Mouse (Mus musculus) adipocyte (in vitro differentiated cells): ENCODE measurements at regions not wholly inside any gene's neighbourhood (a gene's known extent, or its start where the extent isn't known, plus 50 kb on each side); places are given as distances from the start of the nearest gene placed in this dataset.
A peak's percentile ranks its signal among the peaks of the same experiment; 100 is the strongest.

Experiments
- DNase-seq: peaks from one replicate; pipeline ENCODE4 v3.0.0-alpha.2; 2016; ENCODE audit warnings: low spot score

DNA sequence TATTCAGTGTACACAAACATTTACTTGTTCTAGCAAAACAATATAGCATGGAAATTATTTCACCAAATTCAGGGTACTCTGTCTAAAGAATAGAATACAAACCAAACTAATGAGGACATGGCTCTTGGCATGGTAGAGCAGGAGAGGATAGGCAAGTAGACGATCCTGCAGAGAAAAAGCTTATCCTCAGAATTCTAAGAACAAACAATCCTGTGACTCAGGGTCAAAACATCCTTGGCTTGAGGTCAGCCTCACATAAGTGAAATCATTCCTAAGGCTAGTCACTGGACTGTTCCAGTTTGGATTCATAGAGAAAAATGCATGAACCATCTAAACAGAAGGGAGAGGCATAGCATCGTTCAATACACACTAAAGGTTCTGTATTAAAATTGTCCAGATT, 136.4 kb upstream of the Catsperb start:
- DNase-seq: no peak

DNA sequence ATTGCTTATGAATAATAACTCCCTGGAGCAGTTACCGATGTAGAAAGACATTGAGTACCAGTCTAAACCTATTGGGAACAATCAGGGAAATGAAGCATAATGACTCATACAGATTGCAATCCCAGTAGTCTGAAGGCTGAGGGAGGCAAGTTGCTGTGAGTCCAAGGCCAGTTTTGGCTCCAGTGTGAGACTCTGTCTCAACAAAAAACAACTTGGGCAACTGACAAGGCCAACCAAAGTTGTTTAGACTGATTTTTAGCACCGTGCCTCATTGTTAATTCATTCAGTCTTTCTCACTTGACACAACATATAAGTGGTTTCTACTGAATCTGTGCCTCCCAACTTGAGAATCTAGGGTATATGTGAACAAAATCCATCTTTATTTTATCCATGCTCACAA, 120.3 kb upstream of the Catsperb start:
- peak; percentile 49 for DNase-seq

DNA sequence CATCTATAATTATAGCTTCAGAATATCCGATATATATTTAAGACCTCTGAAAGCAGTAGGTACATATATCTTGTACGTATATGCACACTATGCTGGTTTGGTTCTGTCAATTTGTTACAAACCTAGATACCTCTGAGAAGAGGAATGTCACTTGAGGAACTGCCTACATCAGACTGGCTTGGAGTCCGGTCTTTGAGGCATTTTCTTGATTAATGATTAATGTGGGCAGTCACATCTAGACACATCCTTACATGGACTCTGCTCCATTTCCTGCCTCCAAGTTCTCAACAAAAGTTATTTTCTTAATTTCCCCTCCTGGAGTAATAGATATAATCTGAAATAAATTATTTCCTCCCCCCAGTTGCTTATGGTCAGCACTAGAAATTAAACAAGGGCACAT, 102.6 kb upstream of the Catsperb start:
- no peak for DNase-seq
